Mouse (Mus musculus) kidney, embryonic 14.5 days (tissue): ENCODE results near the gene Znhit3. TPM values are rescaled to one million over a fixed set of nuclear protein-coding genes. Genes with fewer than 3 reads are reported as not detected.

Source experiments
- ATAC-seq: fragments of 200-750 bp; cut with Nextera tagmentation; 2 replicates; pipeline ENCODE4 v1.8.0; 2017; ENCODE audit warnings: moderate number of reproducible peaks, mild to moderate bottlenecking, moderate TSS enrichment, moderate library complexity; ENCODE audit not compliant: low FRiP score, low TSS enrichment
- H3K27ac ChIP-seq: fragments of 300-500 bp; sonication (generic); 2 replicates; pipeline ENCODE4 v1.5.1; 2014; ENCODE audit warnings: low read depth, mild to moderate bottlenecking, low read length, moderate library complexity, mixed read lengths
- H3K27me3 ChIP-seq: fragments of 300-500 bp; sonication (generic); 2 replicates; pipeline ENCODE4 v1.6.1; 2014; ENCODE audit warnings: mild to moderate bottlenecking, low read length; ENCODE audit not compliant: control insufficient read depth, insufficient read depth
- H3K36me3 ChIP-seq: fragments of 300-500 bp; sonication (generic); 2 replicates; pipeline ENCODE4 v1.6.1; 2014; ENCODE audit warnings: low read length, mixed read lengths; ENCODE audit not compliant: control insufficient read depth, insufficient read depth
- H3K4me1 ChIP-seq: fragments of 300-500 bp; sonication (generic); 2 replicates; pipeline ENCODE4 v1.6.1; 2014; ENCODE audit warnings: low read length, mixed read lengths; ENCODE audit not compliant: control insufficient read depth, insufficient read depth
- H3K4me2 ChIP-seq: fragments of 300-500 bp; sonication (generic); replicated peaks from 2 replicates; pipeline ENCODE4 v1.6.1; 2014; ENCODE audit warnings: low read depth, mild to moderate bottlenecking, low read length
- H3K4me3 ChIP-seq: fragments of 300-500 bp; sonication (generic); 2 replicates; pipeline ENCODE4 v1.5.1; 2014; ENCODE audit warnings: mild to moderate bottlenecking, low read length
- H3K9ac ChIP-seq: fragments of 300-500 bp; sonication (generic); 2 replicates; pipeline ENCODE4 v1.6.1; 2014; ENCODE audit warnings: low read depth, mild to moderate bottlenecking, low read length, moderate library complexity
- H3K9me3 ChIP-seq: fragments of 300-500 bp; sonication (generic); 2 replicates; pipeline ENCODE4 v1.6.1; 2016; ENCODE audit warnings: low read length; ENCODE audit not compliant: control insufficient read depth
- WGBS: fragments of 180-500 bp; shearing (Covaris S2); extraction: QIAGEN DNeasy Blood & Tissue Kit; methylation state at CpG from one replicate; pipeline ENCODE4 v1.1.7; 2014; 5-methylcytosine and 5-hydroxymethylcytosine counted together
- polyA plus RNA-seq: library from polyadenylated mRNA; unstranded; fragments of >200 nt; fragmentation: Nextera tagmentation; extraction: Ambion mirVana; gene quantifications from 2 replicates; pipeline ENCODE4 v1.2.1, GENCODE M21; 2014

Znhit3 gene
- polyA plus RNA-seq, 1 experiment from 2014 or later = 71.6 TPM

- Histone ChIP-seq H3K27me3 (no peaks in the 10 kb centered on the region), H3K27ac (no peak overlapping the region)
- WGBS = 81% methylated on average over 11 of the region's 11 CpGs
Measured at GRCm38 (mm10) chr11:84886767-84887511, 29.2 kb downstream of the Znhit3 start.

GRCm38 (mm10) chr11:84886236-84886635 is 29.9 kb downstream of the Znhit3 start:
- Histone ChIP-seq H3K4me3 (no peak overlapping the region), H3K9ac (no peak overlapping the region), H3K27me3 (no peaks in the 10 kb centered on the region), H3K36me3 (peaks cover 57% of the 10 kb centered on the region), H3K4me1 (peaks cover 3% of the 10 kb centered on the region), H3K9me3 (no peaks in the 10 kb centered on the region), H3K27ac (no peak overlapping the region), H3K4me2 (no peak overlapping the region)
- no peak for ATAC-seq
- WGBS = 89% methylated on average over 5 of the region's 5 CpGs

More at GRCm38 (mm10) chr11:84886767-84887511, 29.2 kb downstream of the Znhit3 start:
- Histone ChIP-seq H3K4me2 (no peak overlapping the region), H3K36me3 (peaks cover 63% of the 10 kb centered on the region), H3K9me3 (no peaks in the 10 kb centered on the region), H3K4me3 (no peak overlapping the region), H3K4me1 (no peaks in the 10 kb centered on the region), H3K9ac (no peak overlapping the region)
- ATAC-seq = no peak

GRCm38 (mm10) chr11:84885238-84885637 is 30.9 kb downstream of the Znhit3 start:
- 88% methylated on average over 4 of the region's 4 CpGs for WGBS
- Histone ChIP-seq H3K27ac (no peak overlapping the region), H3K9me3 (no peaks in the 10 kb centered on the region), H3K36me3 (peaks cover 54% of the 10 kb centered on the region), H3K4me1 (peaks cover 6% of the 10 kb centered on the region), H3K9ac (no peak overlapping the region), H3K27me3 (no peaks in the 10 kb centered on the region), H3K4me2 (no peak overlapping the region), H3K4me3 (no peak overlapping the region)
- no peak for ATAC-seq

GRCm38 (mm10) chr11:84882346-84882745 is 33.8 kb downstream of the Znhit3 start:
- H3K9me3 ChIP-seq = no peaks in the 10 kb centered on the region
- peaks cover 11% of the 10 kb centered on the region for H3K4me1 ChIP-seq
- 92% methylated on average over 7 of the region's 7 CpGs for WGBS
- no peaks in the 10 kb centered on the region for H3K27me3 ChIP-seq
- ATAC-seq = no peak
- peaks cover 44% of the 10 kb centered on the region for H3K36me3 ChIP-seq
- H3K27ac ChIP-seq = no peak overlapping the region
- no peak overlapping the region for H3K4me3 ChIP-seq
- H3K9ac ChIP-seq = no peak overlapping the region
- H3K4me2 ChIP-seq = no peak overlapping the region

GRCm38 (mm10) chr11:84880971-84881370 is 35.2 kb downstream of the Znhit3 start:
- H3K9me3 ChIP-seq = no peaks in the 10 kb centered on the region
- peak overlapping the region; percentile 89 for H3K4me2 ChIP-seq
- ATAC-seq = no peak
- peak overlapping the region; percentile 95 for H3K4me3 ChIP-seq
- H3K36me3 ChIP-seq = peaks cover 37% of the 10 kb centered on the region
- 43% methylated on average over 9 of the region's 9 CpGs for WGBS
- H3K27me3 ChIP-seq = no peaks in the 10 kb centered on the region
- peak overlapping the region; percentile 94 for H3K27ac ChIP-seq
- H3K4me1 ChIP-seq = peaks cover 11% of the 10 kb centered on the region
- H3K9ac ChIP-seq = peak overlapping the region; percentile 89

- Histone ChIP-seq H3K9me3 (no peaks in the 10 kb centered on the region), H3K9ac (peak overlapping the region; percentile 89), H3K36me3 (peaks cover 34% of the 10 kb centered on the region), H3K4me2 (peak overlapping the region; percentile 89), H3K27ac (peak overlapping the region; percentile 94), H3K4me3 (peak overlapping the region; percentile 95), H3K27me3 (no peaks in the 10 kb centered on the region), H3K4me1 (peaks cover 11% of the 10 kb centered on the region)
- WGBS = 0% methylated on average over 20 of the region's 24 CpGs
- peak; percentile 70 for ATAC-seq
Measured at GRCm38 (mm10) chr11:84880465-84880961, 35.7 kb downstream of the Znhit3 start.

GRCm38 (mm10) chr11:84879772-84880464 is 36.2 kb downstream of the Znhit3 start, which contains the start of the genes Myo19 and Pigw:
TSS of gene Myo19 (plus strand) at chr11:84880148.
TSS of gene Pigw (minus strand) at chr11:84880285.
- H3K4me2 ChIP-seq = peak within 1 kb of the TSS; percentile 89
- H3K4me3 ChIP-seq = peak within 1 kb of the TSS; percentile 95
- WGBS = under 1% methylated on average over 76 of the region's 81 CpGs
- H3K36me3 ChIP-seq = peaks cover 28% of the 10 kb centered on the region
- H3K27me3 ChIP-seq = no peaks in the 10 kb centered on the region
- H3K4me1 ChIP-seq = peaks cover 11% of the 10 kb centered on the region
- peak; percentile 95 for ATAC-seq
- peak within 1 kb of the TSS; percentile 89 for H3K9ac ChIP-seq
- no peaks in the 10 kb centered on the region for H3K9me3 ChIP-seq
- peak within 1 kb of the TSS; percentile 94 for H3K27ac ChIP-seq

- Histone ChIP-seq H3K36me3 (peaks cover 28% of the 10 kb centered on the region; the same call in 1 of the 2 replicates), H3K4me2 (peak overlapping the region; percentile 89), H3K9me3 (no peaks in the 10 kb centered on the region), H3K9ac (peak overlapping the region; percentile 89), H3K4me1 (peaks cover 11% of the 10 kb centered on the region), H3K27me3 (no peaks in the 10 kb centered on the region), H3K4me3 (peak overlapping the region; percentile 95), H3K27ac (peak overlapping the region; percentile 94; the same call in 1 of the 2 replicates)
- no peak for ATAC-seq
- WGBS = 23% methylated on average over 6 of the region's 7 CpGs
Measured at GRCm38 (mm10) chr11:84879007-84879771, 37.0 kb downstream of the Znhit3 start.
